Mouse (Mus musculus) CH12.LX (cell line): ENCODE results near the gene Arhgap42. TPM values are rescaled to one million over a fixed set of nuclear protein-coding genes. Genes with fewer than 3 reads are reported as not detected.

ENCODE experiments used
- DNase-seq: peaks from one replicate; pipeline ENCODE4 v3.0.0-alpha.2; 2013; ENCODE audit errors: extremely low read depth
- H3K27ac ChIP-seq: 2 replicates; pipeline ENCODE4 v1.5.1; 2012; ENCODE audit warnings: low read depth, mild to moderate bottlenecking, control low read depth, moderate library complexity; ENCODE audit not compliant: insufficient read depth
- H3K27me3 ChIP-seq: replicated peaks from 2 replicates; pipeline ENCODE3; 2012; ENCODE audit warnings: inconsistent platforms
- H3K36me3 ChIP-seq, 2 experiments: replicated peaks in 1 of 2; 2 replicates each; pipeline versions ENCODE3 to v1.6.1; 2012; ENCODE audit warnings: inconsistent platforms in 1 of 2, low read length in 1 of 2, mild to moderate bottlenecking in 1 of 2, mixed read lengths in 1 of 2, moderate library complexity in 1 of 2; ENCODE audit not compliant: control insufficient read depth in 1 of 2, insufficient read depth in 1 of 2
- H3K4me1 ChIP-seq, 2 experiments: 2 replicates each; pipeline ENCODE4 v1.6.1; 2012; ENCODE audit warnings: inconsistent platforms in 1 of 2, moderate library complexity in 1 of 2; ENCODE audit not compliant: insufficient read depth in 2 of 2, control insufficient read depth in 1 of 2
- H3K4me2 ChIP-seq: 2 replicates; pipeline ENCODE4 v1.6.1; 2012; ENCODE audit warnings: low read depth, mild to moderate bottlenecking, control low read depth; ENCODE audit not compliant: poor library complexity, insufficient read depth, severe bottlenecking
- H3K4me3 ChIP-seq, 3 experiments: fragments of 150-350 bp in 1 of 3; sonication (generic) in 1 of 3; replicated peaks in 1 of 3; 2 replicates each; pipeline versions ENCODE3 to v1.5.1; 2011 to 2012; ENCODE audit warnings: low read depth in 2 of 3, low read length in 2 of 3, mild to moderate bottlenecking in 2 of 3, moderate library complexity in 2 of 3, control low read depth in 1 of 3, improper control_type of control experiment in 1 of 3, inconsistent platforms in 1 of 3, mixed read lengths in 1 of 3; ENCODE audit not compliant: poor library complexity in 1 of 3
- H3K79me2 ChIP-seq: replicated peaks from 2 replicates; pipeline ENCODE4 v1.6.1; 2012; ENCODE audit warnings: mild to moderate bottlenecking, moderate library complexity; ENCODE audit not compliant: control insufficient read depth, poor library complexity, insufficient read depth, severe bottlenecking; ENCODE audit errors: extremely low read depth
- H3K9ac ChIP-seq: 2 replicates; pipeline ENCODE4 v1.6.1; 2012; ENCODE audit warnings: low read depth, mild to moderate bottlenecking, control low read depth, moderate library complexity; ENCODE audit not compliant: insufficient read depth
- H3K9me3 ChIP-seq: replicated peaks from 2 replicates; pipeline ENCODE3; 2012; ENCODE audit warnings: low read length, inconsistent platforms, mixed read lengths
- BHLHE40 ChIP-seq: IDR thresholded peaks from 2 replicates; pipeline ENCODE4 v1.6.1; 2011; ENCODE audit warnings: mild to moderate bottlenecking, low read depth, low read length, improper control_type of control experiment
- ELF1 ChIP-seq: IDR thresholded peaks from 2 replicates; pipeline ENCODE4 v1.6.1; 2014; ENCODE audit warnings: low read depth, mild to moderate bottlenecking, inconsistent platforms, low read length, improper control_type of control experiment
- ETS1 ChIP-seq: conservative IDR thresholded peaks from 2 replicates; pipeline ENCODE4 v1.6.1; 2012; ENCODE audit warnings: low read depth, mild to moderate bottlenecking, inconsistent platforms, low read length, improper control_type of control experiment, moderate library complexity
- GABPA ChIP-seq: IDR thresholded peaks from 2 replicates; pipeline ENCODE4 v1.6.1; 2012; ENCODE audit warnings: low read depth, low read length, improper control_type of control experiment, inconsistent platforms; ENCODE audit not compliant: insufficient replicate concordance
- HCFC1 ChIP-seq: IDR thresholded peaks from 2 replicates; pipeline ENCODE4 v1.6.1; 2012; ENCODE audit warnings: low read depth, mild to moderate bottlenecking, inconsistent platforms, low read length, improper control_type of control experiment
- IRF4 ChIP-seq: IDR thresholded peaks from 2 replicates; pipeline ENCODE4 v1.6.1; 2014; ENCODE audit warnings: low read depth, mild to moderate bottlenecking, inconsistent platforms, low read length, improper control_type of control experiment
- JUN ChIP-seq: IDR thresholded peaks from 2 replicates; pipeline ENCODE4 v1.6.1; 2011; ENCODE audit warnings: low read depth, mild to moderate bottlenecking, low read length, improper control_type of control experiment, moderate library complexity; ENCODE audit not compliant: insufficient read depth
- JUND ChIP-seq: conservative IDR thresholded peaks from 2 replicates; pipeline ENCODE4 v1.6.1; 2011; ENCODE audit warnings: low read depth, low read length, improper control_type of control experiment
- MAFK ChIP-seq: IDR thresholded peaks from 2 replicates; pipeline ENCODE4 v1.6.1; 2011; ENCODE audit warnings: low read length, improper control_type of control experiment; ENCODE audit not compliant: insufficient replicate concordance
- MAZ ChIP-seq: IDR thresholded peaks from 2 replicates; pipeline ENCODE4 v1.6.1; 2012; ENCODE audit warnings: low read depth, mild to moderate bottlenecking, inconsistent platforms, low read length, improper control_type of control experiment, moderate library complexity
- MEF2A ChIP-seq: IDR thresholded peaks from 2 replicates; pipeline ENCODE4 v1.6.1; 2014; ENCODE audit warnings: low read depth, mild to moderate bottlenecking, inconsistent platforms, low read length, improper control_type of control experiment, borderline replicate concordance
- MXI1 ChIP-seq: IDR thresholded peaks from 2 replicates; pipeline ENCODE4 v1.6.1; 2011; ENCODE audit warnings: mild to moderate bottlenecking, low read depth, low read length, improper control_type of control experiment
- MYC ChIP-seq: IDR thresholded peaks from 2 replicates; pipeline ENCODE4 v1.6.1; 2011; ENCODE audit warnings: low read depth, mild to moderate bottlenecking, improper control_type of control experiment, low read length
- NELFE ChIP-seq: IDR thresholded peaks from 2 replicates; pipeline ENCODE4 v1.6.1; 2011; ENCODE audit warnings: low read depth, low read length, improper control_type of control experiment
- PAX5 ChIP-seq: IDR thresholded peaks from 2 replicates; pipeline ENCODE4 v1.6.1; 2012; ENCODE audit warnings: low read length, inconsistent platforms, mixed read lengths
- SIN3A ChIP-seq: IDR thresholded peaks from 2 replicates; pipeline ENCODE4 v1.6.1; 2012; ENCODE audit warnings: low read length, improper control_type of control experiment, inconsistent platforms
- TBP ChIP-seq: conservative IDR thresholded peaks from 2 replicates; pipeline ENCODE4 v1.6.1; 2011; ENCODE audit warnings: low read depth, low read length, improper control_type of control experiment
- TCF12 ChIP-seq: IDR thresholded peaks from 2 replicates; pipeline ENCODE4 v1.6.1; 2014; ENCODE audit warnings: low read depth, mild to moderate bottlenecking, inconsistent platforms, low read length, improper control_type of control experiment
- ZKSCAN1 ChIP-seq: IDR thresholded peaks from 2 replicates; pipeline ENCODE4 v1.6.1; 2012; ENCODE audit warnings: low read depth, inconsistent platforms, low read length, improper control_type of control experiment, borderline replicate concordance
- dilution Hi-C: fragments of 300-500 bp; cut with MboI; formaldehyde crosslinking; loops from 2 replicates; pipeline ENCODE4 v1.14.3; 2020; ENCODE audit warnings: low sequenced_read_pairs; ENCODE audit not compliant: extremely low pct_unique_long_range_greater_than_20kb, extremely low pct_ligation_motif_present
- in situ Hi-C: fragments of 300-500 bp; cut with MboI; formaldehyde crosslinking; loops from 3 replicates; pipeline ENCODE4 v1.14.3; 2019; ENCODE audit warnings: low sequenced_read_pairs, low pct_ligation_motif_present, low pct_unique_long_range_greater_than_20kb, mixed read lengths
- polyA plus RNA-seq: library from polyadenylated mRNA; unstranded; fragments of >175 nt; gene quantifications from 2 replicates; pipeline ENCODE4 v1.2.1, GENCODE M21; 2012; ENCODE audit warnings: low read depth; ENCODE audit not compliant: insufficient read length
- total RNA-seq, 2 experiments: library from RNA; depleted of rRNA; stranded (reverse); fragments of 300-350 nt in 1 of 2; fragments of >200 nt in 1 of 2; gene quantifications; 2 replicates each; pipeline ENCODE4 v1.2.3; 2012 to 2014

The Arhgap42 gene
- total and polyA plus RNA-seq, 3 experiments, result not detected

DNA sequence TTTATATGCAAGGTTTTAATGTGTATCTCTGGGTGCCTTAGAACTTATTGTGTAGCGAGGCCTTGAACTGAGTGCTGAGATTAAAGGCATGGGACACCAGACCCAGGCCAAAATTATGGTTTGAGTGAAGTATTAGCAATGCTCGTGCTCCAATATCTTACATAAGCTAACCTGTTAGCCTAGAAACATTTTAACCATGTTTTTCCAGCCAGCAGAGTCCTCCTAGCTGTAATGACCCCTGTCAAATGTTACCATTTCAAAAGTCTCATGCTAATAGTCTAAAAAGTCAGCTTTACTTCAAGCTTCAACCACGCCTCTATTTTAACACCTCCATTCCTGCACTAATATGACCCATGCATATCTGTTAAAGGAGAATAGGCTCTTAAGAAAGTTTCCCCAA, 84.3 kb downstream of the Arhgap42 start:
- H3K9ac ChIP-seq, result no peak overlapping the region
- no peak for DNase-seq
- H3K4me3 ChIP-seq, result no peak overlapping the region
- dilution Hi-C loops, result no loop called here
- H3K79me2 ChIP-seq, result no peaks in the 10 kb centered on the region
- peaks cover 9% of the 10 kb centered on the region for H3K9me3 ChIP-seq
- no peaks in the 10 kb centered on the region for H3K27me3 ChIP-seq
- H3K27ac ChIP-seq, result no peak overlapping the region
- no peak overlapping the region for H3K4me2 ChIP-seq
- in situ Hi-C loops, result no loop called here
- TF ChIP-seq IRF4 (no peak), HCFC1 (no peak), GABPA (no peak), MAFK (no peak), MEF2A (no peak)
- H3K4me1 ChIP-seq, result no peaks in the 10 kb centered on the region
- no peaks in the 10 kb centered on the region for H3K36me3 ChIP-seq

- H3K79me2 ChIP-seq, result no peaks in the 10 kb centered on the region
- TF ChIP-seq PAX5 (no peak), NELFE (no peak), TCF12 (no peak), HCFC1 (no peak), MEF2A (no peak), ETS1 (no peak)
- TF ChIP-seq, all 38 proteins: peak for 0
- Histone ChIP-seq H3K4me1 (no peaks in the 10 kb centered on the region), H3K4me2 (no peak overlapping the region), H3K27ac (no peak overlapping the region), H3K4me3 (no peak overlapping the region), H3K9me3 (peaks cover 15% of the 10 kb centered on the region), H3K9ac (no peak overlapping the region), H3K27me3 (no peaks in the 10 kb centered on the region), H3K36me3 (no peaks in the 10 kb centered on the region)
- DNase-seq, result no peak
- in situ Hi-C loops (no loop called here), dilution Hi-C loops (no loop called here)
These were observed 94.4 kb downstream of the Arhgap42 start for GRCm38 (mm10) chr9:9144301-9145121.

DNA sequence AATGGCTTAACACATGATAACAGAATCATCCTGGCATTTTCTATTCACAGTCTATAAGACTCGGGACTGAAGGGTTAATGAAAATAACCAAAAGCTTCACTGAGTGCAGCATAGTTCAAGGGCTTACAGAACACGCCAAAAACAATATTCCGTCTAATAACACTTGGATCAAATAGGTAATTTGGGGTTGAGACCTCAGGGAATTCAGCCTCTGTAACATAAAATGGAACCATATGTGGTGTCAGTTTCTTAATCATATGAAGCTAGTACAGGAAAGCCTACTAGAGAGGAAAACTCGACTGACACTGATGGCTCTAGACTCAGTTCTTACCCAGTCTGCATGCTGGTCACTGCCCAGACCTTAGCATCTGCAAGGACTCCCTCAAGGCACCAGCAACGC, 95.8 kb downstream of the Arhgap42 start:
- Histone ChIP-seq H3K27ac (no peak overlapping the region), H3K79me2 (no peaks in the 10 kb centered on the region), H3K4me1 (no peaks in the 10 kb centered on the region), H3K4me2 (no peak overlapping the region), H3K36me3 (no peaks in the 10 kb centered on the region), H3K9me3 (peaks cover 17% of the 10 kb centered on the region), H3K9ac (no peak overlapping the region), H3K27me3 (no peaks in the 10 kb centered on the region), H3K4me3 (no peak overlapping the region)
- dilution Hi-C loops (no loop called here), in situ Hi-C loops (no loop called here)
- no peak for DNase-seq
- TF ChIP-seq TBP, result no peak
- TF ChIP-seq ZKSCAN1, result no peak
- no peak for TF ChIP-seq JUND
- TF ChIP-seq JUN, result no peak
- no peak for TF ChIP-seq MYC
- TF ChIP-seq PAX5, result no peak
- TF ChIP-seq MXI1, result no peak
- TF ChIP-seq ELF1, result no peak
- TF ChIP-seq BHLHE40, result no peak
- TF ChIP-seq SIN3A, result no peak
- TF ChIP-seq MAZ, result no peak
- TF ChIP-seq HCFC1, result no peak
- no peak for TF ChIP-seq NELFE
